Mouse (Mus musculus): ENCODE results near the gene Tuba4a. TPM values are rescaled to one million over a fixed set of nuclear protein-coding genes. Genes with fewer than 3 reads are reported as not detected.
"Not testable (repeated sequence)": the region's sequence is repeated elsewhere in the genome, so short reads cannot be mapped to it uniquely, and the experiment has no call there.

Tuba4a gene
- polyA plus RNA-seq, 1 experiment, result 358 TPM

GRCm38 (mm10) chr1:75236117-75237050 is 16.7 kb upstream of the Tuba4a start, which contains the start of gene Dnajb2:
TSS of gene Dnajb2 (plus strand) at chr1:75236406.
- DNase-seq (ENCODE audit: extremely low spot score in 1 of 2, low spot score in 1 of 2), result peak; percentile 75 to 87

- DNase-seq (ENCODE audit: extremely low spot score in 1 of 2, low spot score in 1 of 2), result peak; percentile 64 to 81
Observed at GRCm38 (mm10) chr1:75234606-75235005, 14.9 kb upstream of the Tuba4a start.

GRCm38 (mm10) chr1:75232489-75232888 is 12.8 kb upstream of the Tuba4a start:
- DNase-seq (ENCODE audit: extremely low spot score in 1 of 2, low spot score in 1 of 2), result not testable (repeated sequence)

GRCm38 (mm10) chr1:75231664-75232152 is 12.0 kb upstream of the Tuba4a start, which contains the start of gene A630095N17Rik:
TSS of gene A630095N17Rik (minus strand) at chr1:75232102.
- no peak for DNase-seq (ENCODE audit: extremely low spot score in 1 of 2, low spot score in 1 of 2)

- DNase-seq (ENCODE audit: extremely low spot score in 1 of 2, low spot score in 1 of 2), result no peak
Observed at GRCm38 (mm10) chr1:75231224-75231623, 11.6 kb upstream of the Tuba4a start.

GRCm38 (mm10) chr1:75230335-75230994 is 10.8 kb upstream of the Tuba4a start:
- no peak for DNase-seq (ENCODE audit: extremely low spot score in 1 of 2, low spot score in 1 of 2)

GRCm38 (mm10) chr1:75229158-75229557 is 9.5 kb upstream of the Tuba4a start:
- no peak for DNase-seq (ENCODE audit: extremely low spot score in 1 of 2, low spot score in 1 of 2)

- DNase-seq (ENCODE audit: extremely low spot score in 1 of 2, low spot score in 1 of 2), result no peak
Observed at GRCm38 (mm10) chr1:75227653-75228052, 8.0 kb upstream of the Tuba4a start.

- no peak for DNase-seq (ENCODE audit: extremely low spot score in 1 of 2, low spot score in 1 of 2)
Observed at GRCm38 (mm10) chr1:75226138-75226537, 6.5 kb upstream of the Tuba4a start.

- DNase-seq (ENCODE audit: extremely low spot score in 1 of 2, low spot score in 1 of 2), result no peak
Observed at GRCm38 (mm10) chr1:75225473-75225872, 5.8 kb upstream of the Tuba4a start.

GRCm38 (mm10) chr1:75223532-75223931 is 3.9 kb upstream of the Tuba4a start:
- DNase-seq (ENCODE audit: extremely low spot score in 1 of 2, low spot score in 1 of 2), result no peak

- no peak for DNase-seq (ENCODE audit: extremely low spot score in 1 of 2, low spot score in 1 of 2)
Observed at GRCm38 (mm10) chr1:75222926-75223325, 3.3 kb upstream of the Tuba4a start.

GRCm38 (mm10) chr1:75221538-75221937 is 1.9 kb upstream of the Tuba4a start:
- DNase-seq (ENCODE audit: extremely low spot score in 1 of 2, low spot score in 1 of 2), result no peak

- peak; percentile 89 to 95 for DNase-seq (ENCODE audit: extremely low spot score in 1 of 2, low spot score in 1 of 2)
Observed at GRCm38 (mm10) chr1:75219078-75219477, 587 bp downstream of the Tuba4a start.

GRCm38 (mm10) chr1:75218227-75219001 is 1.3 kb downstream of the Tuba4a start:
- DNase-seq (ENCODE audit: extremely low spot score in 1 of 2, low spot score in 1 of 2), result peak; percentile 48 to 77

- DNase-seq (ENCODE audit: extremely low spot score in 1 of 2, low spot score in 1 of 2), result peak in 1 of 2 experiments; percentile 70
Observed at GRCm38 (mm10) chr1:75217893-75218226, 1.8 kb downstream of the Tuba4a start.

GRCm38 (mm10) chr1:75216797-75217585 is 2.7 kb downstream of the Tuba4a start:
- no peak for DNase-seq (ENCODE audit: extremely low spot score in 1 of 2, low spot score in 1 of 2)

- DNase-seq (ENCODE audit: extremely low spot score in 1 of 2, low spot score in 1 of 2), result no peak
Observed at GRCm38 (mm10) chr1:75215785-75216184, 3.9 kb downstream of the Tuba4a start.

GRCm38 (mm10) chr1:75214886-75215285 is 4.8 kb downstream of the Tuba4a start:
- peak in 1 of 2 experiments; percentile 75 for DNase-seq (ENCODE audit: extremely low spot score in 1 of 2, low spot score in 1 of 2)

GRCm38 (mm10) chr1:75214442-75214841 is 5.2 kb downstream of the Tuba4a start:
- DNase-seq (ENCODE audit: extremely low spot score in 1 of 2, low spot score in 1 of 2), result no peak
